Mouse (Mus musculus) adrenal gland, postnatal 14 days (tissue): ENCODE results near the gene Entpd7. TPM values are rescaled to one million over a fixed set of nuclear protein-coding genes. Genes with fewer than 3 reads are reported as not detected.

Experiments
- DNase-seq: peaks from one replicate; pipeline ENCODE4 v3.0.0; 2021; ENCODE audit warnings: mixed read lengths
- total RNA-seq: library from RNA; stranded (reverse); gene quantifications from 2 replicates; pipeline ENCODE4 v1.2.3, GENCODE M21; 2021

Gene Entpd7
- total RNA-seq, 1 experiment from 2014 or later: 16.3 TPM

GRCm38 (mm10) chr19:43724194-43724593, 34.7 kb downstream of the Entpd7 start:
- no peak for DNase-seq

- no peak for DNase-seq
Measured at GRCm38 (mm10) chr19:43724821-43725220, 35.3 kb downstream of the Entpd7 start.

- DNase-seq: no peak
Measured at GRCm38 (mm10) chr19:43726510-43727146, 37.2 kb downstream of the Entpd7 start.

- DNase-seq: peak; percentile 45
Measured at GRCm38 (mm10) chr19:43729296-43730036, 40.0 kb downstream of the Entpd7 start.

GRCm38 (mm10) chr19:43730037-43730428, 40.6 kb downstream of the Entpd7 start:
- DNase-seq: peak; percentile 38

- DNase-seq: peak; percentile 25
Measured at GRCm38 (mm10) chr19:43731157-43731556, 41.7 kb downstream of the Entpd7 start.

- no peak for DNase-seq
Measured at GRCm38 (mm10) chr19:43738409-43738808, 48.9 kb downstream of the Entpd7 start.

- no peak for DNase-seq
Measured at GRCm38 (mm10) chr19:43743401-43743800, 53.9 kb downstream of the Entpd7 start.

- DNase-seq: no peak
Measured at GRCm38 (mm10) chr19:43745740-43746139, 56.3 kb downstream of the Entpd7 start.

GRCm38 (mm10) chr19:43747877-43748276, 58.4 kb downstream of the Entpd7 start:
- no peak for DNase-seq

GRCm38 (mm10) chr19:43750008-43750407, 60.5 kb downstream of the Entpd7 start:
- no peak for DNase-seq

- peak; percentile 99 for DNase-seq
Measured at GRCm38 (mm10) chr19:43752489-43753225, 63.2 kb downstream of the Entpd7 start, which contains the start of the genes Cutc and Cox15. Cutc (plus strand) TSS chr19:43752996. Cox15 (minus strand) TSS chr19:43753000.

GRCm38 (mm10) chr19:43753226-43753835, 63.9 kb downstream of the Entpd7 start:
- DNase-seq: peak; percentile 96

- DNase-seq: no peak
Measured at GRCm38 (mm10) chr19:43754237-43754636, 64.8 kb downstream of the Entpd7 start.

GRCm38 (mm10) chr19:43754872-43755271, 65.4 kb downstream of the Entpd7 start:
- DNase-seq: no peak

GRCm38 (mm10) chr19:43760504-43760903, 71.0 kb downstream of the Entpd7 start:
- DNase-seq: peak; percentile 84

GRCm38 (mm10) chr19:43761543-43762256, 72.2 kb downstream of the Entpd7 start:
- no peak for DNase-seq

GRCm38 (mm10) chr19:43762410-43762809, 72.9 kb downstream of the Entpd7 start:
- DNase-seq: no peak

GRCm38 (mm10) chr19:43766451-43766850, 77.0 kb downstream of the Entpd7 start:
- no peak for DNase-seq

GRCm38 (mm10) chr19:43767549-43768322, 78.3 kb downstream of the Entpd7 start:
- DNase-seq: no peak

- peak; percentile 75 for DNase-seq
Measured at GRCm38 (mm10) chr19:43769366-43769960, 80.0 kb downstream of the Entpd7 start.
